Mouse (Mus musculus): ENCODE measurements at regions not wholly inside any gene's neighbourhood (a gene's known extent, or its start where the extent isn't known, plus 50 kb on each side); places are given as distances from the start of the nearest gene placed in this dataset.

- TF ChIP-seq CTCF (IDR thresholded peaks at IDR 0.05; ENCODE audit: low read depth, low read length), result no peak
- TF ChIP-seq POLR2A (IDR thresholded peaks at IDR 0.05; ENCODE audit: insufficient read depth, low read length), result no peak
- no peak for TF ChIP-seq EP300 (IDR thresholded peaks at IDR 0.05; ENCODE audit: insufficient read depth, low read depth, low read length)
Measured at GRCm38 (mm10) chr9:27728652-27729557, 61.7 kb upstream of the Opcml start.

Data from ES-Bruce4 (cell line).